Mouse (Mus musculus) erythroblast, embryonic 14.5 days (primary cell): ENCODE results near the gene Ddx23.

Source experiments
- GATA1 ChIP-seq: IDR thresholded peaks from 2 replicates; pipeline ENCODE4 v1.6.1; 2012; ENCODE audit warnings: low read length, inconsistent platforms, mixed read lengths
- TAL1 ChIP-seq: IDR thresholded peaks from 3 replicates; pipeline ENCODE4 v1.6.1; 2012; ENCODE audit warnings: low read length, inconsistent platforms, mixed read lengths

DNA sequence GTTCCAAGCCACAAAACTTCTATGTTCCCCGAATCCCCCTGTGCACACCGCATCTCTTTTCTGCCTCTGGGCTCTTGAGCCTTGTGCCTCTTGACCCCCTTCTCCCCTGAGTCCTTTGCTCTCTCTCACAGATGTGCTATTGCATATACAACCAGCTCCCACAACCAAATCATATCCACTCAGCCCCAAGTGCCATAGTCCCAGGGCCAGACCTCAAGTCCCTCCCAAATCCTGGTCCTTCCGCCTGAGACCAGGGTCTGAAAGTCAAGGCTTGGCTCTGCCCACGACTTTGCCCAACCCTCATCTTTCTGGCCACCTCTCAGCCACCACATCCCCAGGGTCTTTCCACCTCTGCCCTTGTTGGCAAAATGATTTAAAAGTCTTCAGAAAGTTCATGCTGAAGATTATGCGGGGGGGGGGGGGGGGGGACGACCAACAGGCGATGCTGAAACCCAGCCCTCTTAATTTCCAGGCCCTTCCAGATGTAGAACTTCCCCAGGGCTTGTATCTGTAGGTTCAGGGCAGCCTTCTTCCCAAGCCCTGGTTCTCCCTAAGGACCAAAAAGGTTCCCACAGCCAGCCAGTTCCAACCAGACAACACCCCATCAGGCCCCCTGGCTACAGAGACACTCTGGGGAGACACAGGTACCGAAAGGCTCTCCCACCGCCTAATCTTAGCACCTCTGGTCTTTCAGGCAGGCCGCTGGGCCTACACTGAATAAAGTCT is 54.5 kb downstream of the Ddx23 start:
- TF ChIP-seq GATA1 = no peak
- no peak for TF ChIP-seq TAL1
